Mouse (Mus musculus) limb, embryonic 12.5 days (tissue): Measurements from ENCODE around the gene A430033K04Rik. TPM values are rescaled to one million over a fixed set of nuclear protein-coding genes. Genes with fewer than 3 reads are reported as not detected.

Experiments used
- ATAC-seq: fragments of 200-750 bp; cut with Nextera tagmentation; 2 replicates; pipeline ENCODE4 v1.8.0; 2017; ENCODE audit warnings: low read depth, moderate TSS enrichment; ENCODE audit not compliant: insufficient number of reproducible peaks, insufficient read depth, low FRiP score, low TSS enrichment
- H3K27ac ChIP-seq: fragments of 300-500 bp; sonication (generic); 2 replicates; pipeline ENCODE4 v1.5.1; 2016; ENCODE audit warnings: mild to moderate bottlenecking, moderate library complexity
- H3K27me3 ChIP-seq: fragments of 300-500 bp; sonication (generic); 2 replicates; pipeline ENCODE4 v1.6.1; 2016; ENCODE audit warnings: mild to moderate bottlenecking, moderate library complexity
- H3K36me3 ChIP-seq: fragments of 300-500 bp; sonication (generic); 2 replicates; pipeline ENCODE4 v1.6.1; 2016; ENCODE audit warnings: mild to moderate bottlenecking, moderate library complexity
- H3K4me1 ChIP-seq: fragments of 300-500 bp; sonication (generic); replicated peaks from 2 replicates; pipeline ENCODE4 v1.6.1; 2016
- H3K4me2 ChIP-seq: fragments of 300-500 bp; sonication (generic); 2 replicates; pipeline ENCODE4 v1.6.1; 2016; ENCODE audit warnings: mild to moderate bottlenecking, moderate library complexity
- H3K4me3 ChIP-seq: fragments of 300-500 bp; sonication (generic); replicated peaks from 2 replicates; pipeline ENCODE4 v1.5.1; 2016; ENCODE audit warnings: mild to moderate bottlenecking
- H3K9ac ChIP-seq: fragments of 300-500 bp; sonication (generic); replicated peaks from 2 replicates; pipeline ENCODE4 v1.6.1; 2016; ENCODE audit warnings: mild to moderate bottlenecking, moderate library complexity
- H3K9me3 ChIP-seq: fragments of 300-500 bp; sonication (generic); 2 replicates; pipeline ENCODE4 v1.6.1; 2016; ENCODE audit warnings: mild to moderate bottlenecking, moderate library complexity
- WGBS: fragments of 180-500 bp; shearing (Covaris S2); methylation state at CpG from one replicate; pipeline ENCODE4 v1.1.7; 2016; 5-methylcytosine and 5-hydroxymethylcytosine counted together
- polyA plus RNA-seq: library from polyadenylated mRNA; unstranded; fragments of >200 nt; fragmentation: Nextera tagmentation; extraction: Ambion mirVana; gene quantifications from 2 replicates; pipeline ENCODE4 v1.2.1, GENCODE M21; 2016

A430033K04Rik gene
- 17.1 and 19.1 TPM in 2 replicates for polyA plus RNA-seq

DNA sequence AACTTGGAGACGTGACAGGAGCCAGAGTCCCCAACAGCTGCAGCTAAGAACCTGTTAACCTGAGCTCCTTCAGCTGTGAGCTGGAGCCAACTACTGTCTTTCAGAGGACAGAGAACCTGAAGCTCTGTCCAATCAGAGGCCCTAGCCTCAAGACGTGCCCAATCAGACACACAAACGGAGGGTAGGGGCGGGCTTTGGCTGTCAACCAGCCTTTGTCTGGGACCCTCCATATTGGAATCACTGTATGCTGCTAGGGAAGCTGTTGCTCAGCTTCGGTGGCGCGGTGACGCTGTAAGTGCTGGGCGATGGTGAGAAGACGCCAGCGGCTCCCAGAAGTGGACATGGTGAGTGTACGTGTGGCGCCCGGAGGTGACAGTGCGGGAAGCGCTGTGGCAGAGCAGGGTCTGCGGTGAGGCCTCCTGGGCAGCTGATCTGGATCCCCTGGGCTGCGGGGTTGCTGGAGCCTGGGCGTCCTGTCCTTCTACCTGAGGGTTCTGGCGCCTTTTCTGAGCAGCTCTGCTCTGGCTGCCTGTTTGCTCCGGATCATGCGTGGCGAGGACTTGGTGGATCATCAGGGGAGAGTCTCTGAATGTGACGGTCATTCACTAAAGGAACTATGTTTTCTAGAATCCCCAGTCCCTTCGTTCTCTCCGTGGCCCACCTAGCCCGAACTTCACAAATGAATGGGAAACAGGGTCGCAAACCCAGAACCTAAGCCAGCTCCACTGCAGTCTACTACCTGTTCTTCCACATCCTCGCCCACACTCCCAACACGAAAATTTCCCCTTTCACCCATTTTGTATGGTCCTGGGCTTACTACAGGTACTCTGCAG is at the start of gene A430033K04Rik:
A430033K04Rik (plus strand) TSS at position 215 of the 833 bp plus-strand sequence.
- ATAC-seq: peak; percentile 94
- H3K4me2 ChIP-seq: peak within 1 kb of the TSS; percentile 69
- peaks cover 8% of the 10 kb centered on the region for H3K36me3 ChIP-seq
- peaks cover 6% of the 10 kb centered on the region; the same call in 1 of the 2 replicates for H3K9me3 ChIP-seq
- H3K27ac ChIP-seq: peak within 1 kb of the TSS; percentile 94
- H3K9ac ChIP-seq: peak within 1 kb of the TSS; percentile 89
- H3K4me3 ChIP-seq: peak within 1 kb of the TSS; percentile 76
- no peaks in the 10 kb centered on the region for H3K27me3 ChIP-seq
- WGBS: 1% methylated on average over 30 of the region's 30 CpGs
- H3K4me1 ChIP-seq: peaks cover 20% of the 10 kb centered on the region

DNA sequence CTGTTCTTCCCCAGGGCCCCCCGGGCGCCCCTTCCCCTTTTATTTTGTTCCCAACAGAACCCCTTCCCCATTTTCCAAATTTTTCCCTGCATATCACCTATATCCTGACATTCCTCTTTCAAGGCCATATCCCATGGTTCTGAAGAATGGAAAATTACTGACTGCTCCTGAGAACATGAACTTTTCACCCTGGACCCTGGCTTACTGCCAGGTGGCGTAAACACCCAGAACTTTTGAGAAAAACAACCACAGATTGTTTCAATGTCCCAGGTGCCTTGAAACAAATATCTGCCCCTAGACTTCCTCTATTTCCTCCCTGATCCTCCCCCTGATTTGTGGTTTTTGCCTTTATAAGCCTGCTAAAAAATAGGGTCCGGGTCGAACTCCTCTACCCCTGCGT is 35.3 kb upstream of the A430033K04Rik start:
- H3K27ac ChIP-seq: no peak overlapping the region
- peaks cover 18% of the 10 kb centered on the region for H3K9me3 ChIP-seq
- ATAC-seq: no peak
- no peak overlapping the region for H3K4me2 ChIP-seq
- 91% methylated on average over 6 of the region's 6 CpGs for WGBS
- H3K4me3 ChIP-seq: no peak overlapping the region
- no peaks in the 10 kb centered on the region for H3K36me3 ChIP-seq
- H3K9ac ChIP-seq: no peak overlapping the region
- no peaks in the 10 kb centered on the region for H3K27me3 ChIP-seq
- H3K4me1 ChIP-seq: no peaks in the 10 kb centered on the region

DNA sequence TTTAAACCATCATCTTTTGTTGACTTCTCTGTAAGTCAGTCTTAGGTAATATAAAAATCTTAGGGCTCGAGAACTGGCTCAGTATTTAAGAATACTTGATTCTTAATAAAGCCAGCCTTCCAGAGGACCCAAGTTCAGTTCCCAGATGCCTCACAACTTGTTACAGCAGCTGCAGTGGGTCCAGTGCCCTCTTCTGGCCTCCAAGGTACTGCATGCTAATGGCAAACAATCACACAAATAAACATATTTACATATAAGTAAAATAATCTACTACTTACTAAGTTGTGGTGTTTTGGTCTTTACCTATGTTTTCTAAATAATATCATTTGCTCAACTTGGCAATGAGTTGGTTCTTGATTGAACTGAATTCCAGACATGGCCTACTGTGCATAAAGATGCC is 4.3 kb upstream of the A430033K04Rik start:
- Histone ChIP-seq H3K27me3 (no peaks in the 10 kb centered on the region), H3K27ac (no peak overlapping the region), H3K36me3 (peaks cover 53% of the 10 kb centered on the region), H3K4me1 (0 out of 2 replicates have a peak, but pooled peaks cover 6% of the 10 kb centered on the region), H3K9ac (no peak overlapping the region), H3K4me3 (peak overlapping the region; percentile 83), H3K4me2 (peak overlapping the region; percentile 47), H3K9me3 (peaks cover 42% of the 10 kb centered on the region)
- no peak for ATAC-seq
- WGBS: 90% methylated on average over 1 of the region's 1 CpGs

DNA sequence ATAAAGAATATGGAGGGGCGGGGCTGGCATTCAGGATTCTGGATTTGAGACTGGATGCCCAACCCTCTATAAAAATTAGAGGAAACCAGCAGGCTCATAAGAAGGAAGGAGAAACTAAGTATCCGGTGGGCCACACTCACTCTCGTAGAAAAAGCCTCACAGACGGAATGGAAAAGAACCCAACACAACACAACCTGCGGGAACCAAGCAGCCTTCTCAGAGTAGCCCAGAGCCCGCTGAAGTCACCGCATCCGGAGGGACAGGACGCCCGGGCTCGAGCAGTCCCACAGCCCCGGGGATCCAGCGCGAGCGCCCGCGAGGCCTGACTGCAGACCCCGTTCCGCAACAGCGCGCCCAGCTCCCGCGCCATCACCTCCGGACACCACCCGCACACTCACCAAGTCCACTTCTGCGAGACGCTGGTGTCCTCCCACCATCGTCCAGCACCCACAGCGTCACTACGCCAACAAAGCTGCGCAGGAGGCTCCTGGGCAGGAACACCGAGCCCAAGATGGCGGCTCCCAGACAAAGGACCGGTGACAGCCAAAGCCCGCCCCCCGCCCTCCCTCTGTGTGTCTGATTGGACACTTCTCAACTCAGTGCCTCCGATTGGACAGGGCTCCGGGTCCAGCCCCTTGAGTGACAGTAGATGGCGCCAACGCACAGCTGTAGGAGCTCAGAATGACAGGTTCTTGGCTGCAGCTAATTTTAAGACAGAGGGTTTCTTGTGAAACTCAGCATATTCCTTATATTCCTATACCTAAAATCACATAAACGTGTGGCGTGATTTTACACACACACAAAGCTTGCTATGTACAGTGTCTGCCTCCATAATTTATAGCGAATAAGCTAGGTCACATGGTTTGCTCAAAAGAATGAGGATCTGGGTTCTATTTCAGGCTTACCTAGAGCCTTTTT is 3.2 kb upstream of the A430033K04Rik start, which contains the start of gene Zfp68:
Zfp68 (minus strand) TSS at position 551 of the 918 bp plus-strand sequence.
- H3K4me3 ChIP-seq: peak within 1 kb of the TSS; percentile 83
- peaks cover 31% of the 10 kb centered on the region for H3K9me3 ChIP-seq
- peak within 1 kb of the TSS; percentile 47 for H3K4me2 ChIP-seq
- WGBS: under 1% methylated on average over 43 of the region's 43 CpGs
- peaks cover 17% of the 10 kb centered on the region for H3K4me1 ChIP-seq
- peak within 1 kb of the TSS; percentile 97 for H3K9ac ChIP-seq
- peaks cover 42% of the 10 kb centered on the region for H3K36me3 ChIP-seq
- H3K27ac ChIP-seq: peak within 1 kb of the TSS; percentile 97
- no peaks in the 10 kb centered on the region for H3K27me3 ChIP-seq
- ATAC-seq: peak; percentile 96

DNA sequence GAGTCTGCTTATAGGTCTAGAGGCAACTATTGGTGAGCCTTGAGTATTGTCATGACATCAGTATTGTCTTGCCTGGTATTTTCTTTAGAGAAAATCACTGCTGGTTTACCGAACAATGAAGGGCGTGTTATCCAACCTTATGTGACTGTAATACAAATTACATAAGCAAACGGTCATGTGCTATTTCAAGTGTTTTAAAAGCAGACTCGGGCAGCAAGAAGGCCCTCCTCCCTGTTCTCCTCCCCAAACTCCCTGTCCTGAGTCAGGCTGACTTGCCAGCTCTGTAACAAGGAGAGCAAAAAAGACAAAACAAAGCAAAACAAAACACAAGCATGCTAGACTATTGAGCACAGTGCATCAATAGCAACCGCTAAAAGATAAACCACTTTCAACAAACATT is 1.8 kb upstream of the A430033K04Rik start:
- H3K4me3 ChIP-seq: no peak overlapping the region
- 89% methylated on average over 5 of the region's 5 CpGs for WGBS
- ATAC-seq: no peak
- H3K27ac ChIP-seq: no peak overlapping the region
- H3K27me3 ChIP-seq: no peaks in the 10 kb centered on the region
- H3K36me3 ChIP-seq: peaks cover 28% of the 10 kb centered on the region
- H3K9me3 ChIP-seq: peaks cover 25% of the 10 kb centered on the region
- no peak overlapping the region for H3K9ac ChIP-seq
- no peak overlapping the region for H3K4me2 ChIP-seq
- peaks cover 20% of the 10 kb centered on the region for H3K4me1 ChIP-seq

DNA sequence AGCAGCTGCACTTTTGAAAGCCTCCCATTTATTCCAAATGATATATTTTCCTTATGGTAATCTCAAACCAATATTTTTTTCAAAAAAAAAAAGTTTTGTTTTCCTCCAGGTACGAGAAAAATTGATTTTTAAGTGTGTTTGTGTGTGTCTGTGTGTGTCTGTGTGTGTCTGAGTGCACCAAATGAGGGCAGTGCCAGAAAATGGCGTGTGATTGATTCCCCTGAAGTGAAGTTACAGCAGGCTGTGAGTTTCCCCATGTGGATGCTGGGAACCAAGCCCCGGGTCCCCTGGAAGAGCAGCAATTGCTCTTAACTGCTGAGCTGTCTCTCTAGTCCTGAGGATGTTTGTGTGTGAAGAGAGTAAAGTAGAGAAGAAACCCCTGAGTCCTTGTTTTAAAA is 818 bp downstream of the A430033K04Rik start:
- Histone ChIP-seq H3K4me2 (peak overlapping the region; percentile 69), H3K9me3 (no peaks in the 10 kb centered on the region), H3K27me3 (no peaks in the 10 kb centered on the region), H3K4me1 (peaks cover 20% of the 10 kb centered on the region), H3K4me3 (peak overlapping the region; percentile 76), H3K27ac (no peak overlapping the region; the same call in 1 of the 2 replicates), H3K9ac (peak overlapping the region; percentile 89), H3K36me3 (peaks cover 2% of the 10 kb centered on the region; the same call in 1 of the 2 replicates)
- no peak for ATAC-seq
- 11% methylated on average over 3 of the region's 3 CpGs for WGBS

DNA sequence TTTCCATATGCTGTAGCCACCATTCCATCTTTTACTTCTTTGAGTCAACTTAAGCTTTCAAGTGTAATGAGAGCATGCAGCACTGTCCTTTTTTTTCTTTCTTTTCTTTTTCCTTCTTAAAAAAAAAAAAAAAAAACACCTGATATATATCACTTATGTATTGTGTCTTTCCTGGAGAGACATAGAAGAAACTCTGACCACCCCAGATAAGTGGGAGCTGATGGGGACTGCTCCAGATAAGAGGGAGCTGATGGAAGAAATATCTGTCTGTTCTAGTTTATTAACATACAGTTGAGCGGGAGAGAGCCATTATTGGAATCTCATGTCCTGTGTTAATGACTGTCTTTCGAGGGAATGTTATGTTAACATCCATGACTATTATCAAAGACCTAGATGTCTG is 13.8 kb downstream of the A430033K04Rik start:
- Histone ChIP-seq H3K27me3 (no peaks in the 10 kb centered on the region), H3K4me1 (no peaks in the 10 kb centered on the region), H3K36me3 (peaks cover 60% of the 10 kb centered on the region), H3K27ac (no peak overlapping the region), H3K4me3 (no peak overlapping the region), H3K9ac (no peak overlapping the region), H3K9me3 (0 out of 2 replicates have a peak, but pooled peaks cover 7% of the 10 kb centered on the region), H3K4me2 (no peak overlapping the region)
- ATAC-seq: no peak
- 99% methylated on average over 2 of the region's 2 CpGs for WGBS

DNA sequence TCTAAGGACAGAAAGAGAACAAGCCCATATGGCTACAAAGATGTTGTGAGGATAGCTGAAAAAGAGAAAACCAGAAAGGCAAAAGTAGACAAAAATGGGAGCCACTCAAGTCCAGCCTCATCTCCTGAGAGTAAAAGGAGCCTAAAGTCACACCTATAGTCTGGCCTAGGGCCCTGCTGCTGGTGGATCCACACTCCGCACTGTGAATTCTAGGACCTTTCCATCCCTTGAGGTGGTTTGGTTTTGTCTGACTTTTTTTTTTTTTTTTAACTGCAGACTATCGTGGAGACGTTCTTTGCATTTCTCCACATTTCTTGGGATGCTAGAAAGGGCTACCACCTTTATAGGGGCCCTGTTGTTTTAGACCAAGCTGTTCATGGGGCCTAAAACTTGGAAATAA is 18.4 kb downstream of the A430033K04Rik start:
- WGBS: 92% methylated on average over 3 of the region's 3 CpGs
- no peak for ATAC-seq
- 0 out of 2 replicates have a peak, but pooled peaks cover 7% of the 10 kb centered on the region for H3K9me3 ChIP-seq

DNA sequence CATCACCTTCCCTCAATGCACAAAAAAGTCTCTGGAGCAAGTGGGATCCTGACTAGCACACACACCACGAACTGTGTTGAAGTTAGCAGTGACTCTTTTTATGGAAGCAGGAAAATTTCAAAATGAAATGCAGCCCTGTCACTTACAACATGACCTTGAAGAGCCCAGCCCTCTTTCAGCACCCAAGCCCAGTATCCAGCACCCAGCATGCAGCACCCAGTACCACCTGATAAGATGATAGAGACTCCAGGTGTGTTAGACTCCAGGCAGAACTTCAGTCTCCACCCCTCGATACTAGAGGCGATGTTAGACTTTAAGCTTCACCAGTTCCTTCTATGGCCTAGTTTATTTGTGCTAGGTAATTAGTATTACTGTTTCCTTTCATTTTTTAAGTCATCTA is 19.1 kb downstream of the A430033K04Rik start:
- Histone ChIP-seq H3K9me3 (0 out of 2 replicates have a peak, but pooled peaks cover 7% of the 10 kb centered on the region), H3K27ac (no peak overlapping the region), H3K36me3 (peaks cover 73% of the 10 kb centered on the region), H3K4me3 (no peak overlapping the region), H3K4me2 (no peak overlapping the region), H3K27me3 (no peaks in the 10 kb centered on the region), H3K4me1 (no peaks in the 10 kb centered on the region), H3K9ac (no peak overlapping the region)
- 95% methylated on average over 3 of the region's 3 CpGs for WGBS
- no peak for ATAC-seq

More for the DNA sequence above, 18.4 kb downstream of the A430033K04Rik start:
- H3K4me1 ChIP-seq: no peaks in the 10 kb centered on the region
- no peak overlapping the region for H3K27ac ChIP-seq
- H3K36me3 ChIP-seq: peaks cover 73% of the 10 kb centered on the region
- no peak overlapping the region for H3K4me3 ChIP-seq
- no peaks in the 10 kb centered on the region for H3K27me3 ChIP-seq
- no peak overlapping the region for H3K4me2 ChIP-seq
- no peak overlapping the region for H3K9ac ChIP-seq

DNA sequence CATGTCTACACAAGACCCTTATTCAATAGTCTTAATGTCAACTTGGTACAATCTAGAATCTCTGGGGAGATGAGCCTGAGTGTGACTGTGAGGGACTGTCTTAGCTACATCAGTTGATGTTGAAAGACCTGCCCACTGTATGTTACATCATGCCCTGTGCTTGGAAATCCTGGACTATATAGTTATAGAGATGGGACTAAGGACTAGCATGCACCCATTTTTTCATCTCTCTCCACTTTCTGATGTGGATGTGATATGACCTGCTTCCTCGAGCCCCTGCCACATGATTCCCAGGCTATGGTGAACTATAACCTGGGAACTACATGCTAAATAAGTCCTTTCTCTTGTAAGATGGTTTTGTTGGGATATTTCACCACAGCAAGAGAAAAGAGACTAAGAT is 30.3 kb downstream of the A430033K04Rik start:
- H3K9me3 ChIP-seq: no peaks in the 10 kb centered on the region
- no peak overlapping the region for H3K4me3 ChIP-seq
- H3K4me2 ChIP-seq: no peak overlapping the region
- peaks cover 39% of the 10 kb centered on the region for H3K36me3 ChIP-seq
- no peaks in the 10 kb centered on the region for H3K27me3 ChIP-seq
- 82% methylated on average over 1 of the region's 1 CpGs for WGBS
- H3K9ac ChIP-seq: no peak overlapping the region
- ATAC-seq: no peak
- H3K4me1 ChIP-seq: no peaks in the 10 kb centered on the region
- no peak overlapping the region for H3K27ac ChIP-seq
